Mouse (Mus musculus) spleen, adult 18-20 months (tissue): ENCODE results near the gene Actl10.

ENCODE experiments used
- DNase-seq, 2 experiments: peaks; one replicate each; pipeline ENCODE4 v3.0.0; 2022; ENCODE audit warnings: mixed read lengths in 2 of 2

The Actl10 gene

DNA sequence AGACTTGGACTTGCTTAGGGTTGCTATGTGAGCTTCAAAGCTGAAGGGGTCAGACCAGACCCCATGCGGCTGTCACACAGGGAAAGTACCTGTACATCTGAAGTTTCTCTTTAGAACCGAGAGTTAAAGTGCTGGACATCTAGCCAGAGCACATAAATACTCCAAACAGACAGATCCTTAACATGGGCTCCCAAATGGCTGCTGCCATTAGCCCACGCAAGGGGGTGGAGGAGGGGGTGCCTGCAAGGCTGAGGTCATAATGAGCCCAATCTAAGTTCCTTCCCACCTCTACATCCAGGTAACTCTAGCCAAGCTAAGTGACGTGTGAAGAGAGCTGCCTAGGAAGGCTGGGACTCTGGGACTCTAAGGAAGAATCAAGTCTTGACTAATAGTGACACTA, at the start of gene Actl10:
Gene Actl10 (plus strand): TSS at position 301 of the 400 bp plus-strand sequence.
- DNase-seq: no peak

GRCm38 (mm10) chr2:154507076-154507475, 44.5 kb upstream of the Actl10 start:
- no peak for DNase-seq

- no peak for DNase-seq
These were observed 43.9 kb upstream of the Actl10 start for GRCm38 (mm10) chr2:154507566-154508283.

GRCm38 (mm10) chr2:154508450-154508849, 43.1 kb upstream of the Actl10 start:
- DNase-seq: no peak

- DNase-seq: no peak
These were observed 41.4 kb upstream of the Actl10 start for GRCm38 (mm10) chr2:154510141-154510540.

- no peak for DNase-seq
These were observed 34.6 kb upstream of the Actl10 start for GRCm38 (mm10) chr2:154516944-154517343.

- no peak for DNase-seq
These were observed 34.2 kb upstream of the Actl10 start for GRCm38 (mm10) chr2:154517424-154517823.

DNA sequence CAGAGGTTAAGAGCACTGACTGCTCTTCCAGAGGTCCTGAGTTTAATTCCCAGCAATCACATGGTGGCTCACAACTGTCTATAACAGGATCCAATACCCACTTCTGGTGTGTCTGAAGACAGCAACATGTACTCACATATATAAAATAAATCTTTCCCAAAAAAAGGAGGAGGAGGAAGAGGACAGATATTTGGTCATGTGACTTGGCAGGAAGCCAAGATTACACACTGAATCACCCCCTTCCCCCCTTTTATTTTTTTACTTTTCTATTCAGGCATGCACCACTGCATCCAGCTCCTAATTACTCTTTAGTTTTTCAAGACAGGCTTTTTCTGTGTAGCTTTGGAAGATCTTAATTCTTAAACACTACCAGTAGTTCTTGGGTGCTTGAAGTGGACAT, 30.1 kb upstream of the Actl10 start:
- no peak for DNase-seq

- no peak for DNase-seq
These were observed 29.2 kb upstream of the Actl10 start for GRCm38 (mm10) chr2:154522334-154522733.

DNA sequence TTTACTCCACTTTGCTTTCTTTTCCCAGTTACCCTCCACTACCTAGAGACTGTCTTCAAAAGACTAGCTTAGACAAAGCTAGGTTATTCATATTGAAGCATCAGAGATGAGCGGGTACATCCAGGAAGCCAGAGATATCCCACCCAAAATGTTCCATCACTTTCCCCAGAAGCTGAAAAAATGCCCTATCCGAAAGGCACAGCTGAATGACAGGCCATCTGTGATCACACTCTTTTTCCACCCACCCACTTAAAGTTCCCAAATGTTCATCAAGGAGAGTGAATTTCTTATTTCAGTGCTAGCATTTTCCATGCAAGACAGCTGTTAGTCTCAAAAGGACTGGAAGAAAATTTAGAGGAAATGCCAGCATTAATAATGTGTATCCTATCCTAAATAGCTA, 26.3 kb upstream of the Actl10 start:
- no peak for DNase-seq

DNA sequence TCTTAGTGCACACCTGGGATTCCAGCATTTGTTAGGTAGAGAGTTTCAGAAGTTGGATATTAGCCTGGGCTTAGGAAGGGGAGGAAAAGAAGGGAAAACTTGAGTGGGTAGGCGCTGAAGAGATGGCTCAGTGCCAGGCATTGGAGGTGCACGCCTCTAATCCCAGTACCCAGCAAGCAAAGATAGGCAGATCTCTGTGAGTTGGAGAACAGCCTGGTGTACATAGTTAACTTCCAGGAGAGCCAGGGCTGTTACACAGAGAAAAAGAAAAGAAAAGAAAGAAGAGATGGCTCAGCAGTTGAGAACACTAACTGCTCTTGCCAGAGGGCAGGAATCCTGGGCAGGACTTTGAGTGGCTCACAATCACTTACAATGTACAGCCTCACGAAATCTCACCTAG, 25.0 kb upstream of the Actl10 start:
- DNase-seq: no peak

- DNase-seq: no peak
These were observed 18.7 kb upstream of the Actl10 start for GRCm38 (mm10) chr2:154532888-154533287.

DNA sequence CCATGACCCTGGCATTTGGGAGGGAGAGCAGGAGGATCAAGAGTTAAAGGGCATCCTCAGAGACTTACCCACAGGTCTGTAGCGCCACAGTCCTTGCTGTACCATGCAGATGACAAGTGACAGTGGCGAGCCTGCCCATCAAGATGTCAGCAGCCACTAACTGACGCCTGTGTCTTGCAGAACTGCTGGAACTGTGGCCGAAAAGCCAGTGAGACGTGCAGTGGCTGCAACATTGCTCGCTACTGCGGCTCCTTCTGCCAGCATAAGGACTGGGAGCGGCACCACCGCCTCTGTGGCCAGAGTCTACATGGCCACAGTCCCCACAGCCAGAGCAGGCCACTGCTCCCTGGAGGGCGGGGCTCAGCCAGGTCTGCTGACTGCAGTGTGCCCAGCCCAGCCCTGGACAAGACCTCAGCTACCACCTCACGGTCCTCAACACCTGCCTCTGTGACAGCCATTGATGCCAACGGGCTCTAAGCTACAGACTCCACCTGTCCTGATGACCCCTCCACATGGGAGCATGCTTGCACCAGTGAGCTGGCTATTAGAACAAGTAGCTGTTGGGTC, 16.8 kb upstream of the Actl10 start:
- DNase-seq: no peak

- DNase-seq: no peak
These were observed 13.3 kb upstream of the Actl10 start for GRCm38 (mm10) chr2:154538310-154538709.

DNA sequence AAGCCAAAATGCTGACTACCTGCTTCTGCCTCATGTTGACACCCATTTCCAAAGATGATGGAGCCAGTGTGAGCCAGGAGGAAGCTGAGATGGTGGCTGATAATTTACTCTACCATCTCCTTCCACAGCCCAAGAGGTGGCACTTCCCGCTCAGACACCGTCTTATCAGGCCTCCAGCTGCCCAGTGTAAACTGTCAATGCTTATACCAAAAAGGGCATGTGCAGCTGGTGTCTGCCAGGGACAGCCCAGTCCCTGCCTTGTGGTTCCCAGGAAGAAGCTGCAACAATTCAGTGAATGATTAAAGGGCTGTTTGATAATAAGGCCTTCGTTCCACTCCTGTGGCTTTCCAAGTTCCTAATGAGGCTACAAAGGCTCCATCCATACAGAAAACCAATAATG, 12.9 kb upstream of the Actl10 start:
- DNase-seq: no peak

DNA sequence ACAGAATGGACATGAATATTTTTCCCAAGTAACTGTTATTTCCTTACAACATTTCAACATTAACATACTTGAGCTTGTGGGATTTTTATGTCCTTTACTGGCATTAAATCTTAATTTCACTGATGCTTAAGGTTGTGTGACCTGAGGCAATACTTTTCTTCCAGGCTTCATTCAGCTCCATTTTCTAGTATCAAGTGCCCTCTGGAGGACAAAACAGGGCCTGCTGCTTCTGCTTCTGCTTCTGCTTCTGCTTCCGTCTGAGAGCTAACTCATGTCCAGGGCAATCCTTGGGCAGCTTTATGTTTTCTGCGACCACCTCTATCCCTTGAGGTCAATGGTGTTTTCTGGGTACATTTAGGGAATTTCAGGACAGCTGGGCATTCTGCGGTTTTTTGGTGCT, 11.9 kb upstream of the Actl10 start:
- DNase-seq: peak in 1 of 2 experiments; percentile 25

DNA sequence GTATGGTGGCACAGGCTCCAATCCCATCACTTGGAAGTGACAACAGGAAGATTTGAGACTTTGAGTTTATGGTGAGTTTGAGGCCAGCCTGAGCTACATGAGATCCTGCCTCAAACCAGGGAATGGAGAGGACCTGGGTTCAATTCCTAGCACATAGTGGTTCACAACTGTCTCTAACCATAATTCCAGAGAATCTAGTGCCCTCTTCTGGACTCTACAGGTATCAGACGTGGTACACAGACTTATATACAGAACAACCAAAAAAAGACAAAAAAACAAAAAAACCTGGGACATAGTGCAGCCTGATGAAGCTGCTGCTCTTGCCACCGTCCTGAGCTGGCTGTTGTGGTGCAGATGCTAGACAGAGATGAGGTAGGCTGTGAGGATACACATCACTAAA, 9.9 kb upstream of the Actl10 start:
- no peak for DNase-seq

DNA sequence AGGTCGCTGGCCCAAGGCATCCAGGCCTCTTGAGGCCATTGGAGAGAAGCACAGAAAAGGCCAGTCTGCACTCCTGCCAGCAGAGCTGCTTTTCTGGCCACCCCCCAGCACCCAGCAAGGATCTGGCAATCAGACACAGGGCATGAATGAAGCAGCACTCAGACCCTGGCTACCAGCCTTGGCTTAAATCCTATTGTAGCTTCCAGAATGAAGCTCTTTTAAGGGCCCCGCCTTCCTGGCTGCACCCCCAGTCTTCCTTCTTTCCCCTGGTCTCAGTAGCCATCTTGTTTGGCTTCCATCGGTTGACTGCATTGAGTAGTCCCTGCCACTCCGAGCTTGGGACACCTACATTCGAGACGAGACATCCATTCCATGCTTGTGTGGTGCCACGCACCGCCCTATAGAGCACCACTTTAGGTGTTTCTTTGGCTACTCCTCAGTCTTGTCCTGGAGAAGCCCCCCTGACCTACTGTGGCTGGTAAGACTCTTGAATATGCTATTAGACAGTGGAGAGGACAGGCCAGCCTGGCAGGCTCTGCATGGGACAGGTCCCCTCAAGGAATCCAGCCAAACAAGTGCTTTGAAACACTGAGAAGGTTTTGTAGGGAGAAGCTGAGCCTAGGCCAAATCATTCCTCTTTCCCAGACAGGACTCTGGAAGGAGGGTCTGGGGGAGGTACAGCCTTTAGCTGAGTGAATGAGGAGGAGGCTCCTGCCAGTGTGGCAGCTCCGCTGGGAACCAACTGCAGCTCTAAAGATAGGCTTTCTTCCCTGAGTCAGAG, 7.8 kb upstream of the Actl10 start:
- DNase-seq: no peak

- no peak for DNase-seq
These were observed 4.9 kb upstream of the Actl10 start, which contains the start of gene 1700003F12Rik for GRCm38 (mm10) chr2:154546711-154547110. 1700003F12Rik (plus strand) TSS chr2:154547085.

DNA sequence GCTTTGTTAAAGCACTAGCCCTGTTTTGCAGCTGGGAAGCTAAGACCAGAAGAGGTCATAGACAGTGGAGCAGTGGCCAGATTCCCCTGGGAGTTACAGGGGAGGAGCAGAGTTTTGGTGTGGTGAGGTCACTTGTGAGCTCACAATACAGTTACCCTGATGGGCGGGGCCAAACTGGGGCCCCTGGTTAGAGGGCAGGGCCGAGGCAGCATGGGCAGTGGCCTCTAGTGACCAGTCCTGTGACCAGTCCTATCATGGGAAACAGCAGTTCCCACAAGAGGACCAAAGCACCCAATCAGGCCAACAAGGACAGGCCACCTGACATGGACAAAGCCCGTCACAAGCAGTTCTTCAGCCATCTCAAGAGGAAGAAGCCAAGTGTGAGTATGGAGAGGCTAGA, 2.9 kb upstream of the Actl10 start:
- DNase-seq: no peak

- DNase-seq: peak in 1 of 2 experiments; percentile 43
These were observed 2.3 kb upstream of the Actl10 start for GRCm38 (mm10) chr2:154549127-154549885.

- DNase-seq: no peak
These were observed 1.7 kb upstream of the Actl10 start for GRCm38 (mm10) chr2:154549886-154550189.

GRCm38 (mm10) chr2:154550937-154551336, 639 bp upstream of the Actl10 start:
- no peak for DNase-seq
